Mouse (Mus musculus) telencephalon, adult 2 months (tissue): ENCODE measurements at regions not wholly inside any gene's neighbourhood (a gene's known extent, or its start where the extent isn't known, plus 50 kb on each side); places are given as distances from the start of the nearest gene placed in this dataset.

ENCODE experiments used
- DNase-seq: peaks from one replicate; pipeline ENCODE4 v3.0.0-alpha.2; 2011; ENCODE audit warnings: low read depth, low spot score

GRCm38 (mm10) chr3:149227556-149227955 lies 237.2 kb upstream of the Adgrl2 start:
- DNase-seq, result no peak

DNA sequence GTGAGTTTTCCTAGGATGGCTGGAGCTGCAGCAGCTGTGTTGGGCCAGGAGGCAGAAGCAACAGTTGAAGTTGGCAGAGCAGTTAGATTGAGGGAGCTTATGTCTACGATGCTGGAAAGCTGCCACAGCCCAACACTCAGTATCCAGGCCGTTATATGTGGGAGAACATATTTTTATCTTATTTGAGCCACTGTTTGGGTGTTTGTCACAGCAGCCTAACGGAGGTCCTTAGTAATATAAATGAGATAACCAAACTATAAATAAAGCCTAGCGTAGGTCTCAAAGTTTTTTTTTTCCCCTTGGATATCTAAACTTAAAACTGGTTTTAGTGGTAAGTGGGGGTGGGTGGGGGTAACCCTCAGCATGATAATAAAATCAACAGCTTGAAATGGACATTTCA lies 236.4 kb upstream of the Adgrl2 start:
- DNase-seq, result no peak

- DNase-seq, result no peak
Measured at GRCm38 (mm10) chr3:149225684-149226083, 235.3 kb upstream of the Adgrl2 start.

GRCm38 (mm10) chr3:149224271-149224670 lies 233.9 kb upstream of the Adgrl2 start:
- no peak for DNase-seq

DNA sequence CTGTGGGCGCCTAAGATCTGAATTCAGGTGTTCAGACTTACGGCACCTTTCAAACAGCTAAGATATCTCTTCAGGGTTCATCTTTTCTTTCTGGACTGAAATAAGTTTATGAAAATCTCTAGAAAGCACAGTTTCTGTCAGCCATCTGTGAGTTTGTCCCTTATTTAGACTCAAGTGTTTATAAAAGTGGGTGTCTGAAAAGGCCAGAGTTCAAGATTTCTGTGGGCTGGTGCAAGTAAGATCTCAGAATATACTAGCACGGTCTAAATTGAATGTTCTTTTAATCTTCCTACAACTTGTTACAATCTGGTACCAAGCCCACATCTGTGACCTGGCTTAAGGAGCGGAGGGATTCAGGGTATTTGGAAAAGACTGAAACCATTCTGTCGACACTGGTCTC lies 233.4 kb upstream of the Adgrl2 start:
- DNase-seq, result no peak

DNA sequence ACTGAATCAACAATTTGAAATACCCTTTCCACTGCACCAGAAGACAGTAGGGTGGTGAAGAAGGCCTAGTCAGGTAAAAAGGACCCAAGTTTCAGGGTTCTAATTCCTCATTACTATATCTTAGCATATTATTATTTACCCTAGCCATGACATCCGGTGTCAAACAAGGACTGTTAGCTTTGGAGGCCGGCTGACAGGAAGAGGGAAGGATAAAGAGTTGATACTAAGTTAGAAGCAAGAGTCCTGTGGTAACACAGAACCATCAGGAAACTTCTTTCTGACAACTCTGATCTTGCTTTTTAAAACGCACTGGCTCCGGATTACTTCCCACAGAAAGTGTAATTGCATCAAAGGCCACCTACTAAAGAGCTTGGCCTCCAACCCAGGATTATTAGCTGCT lies 230.6 kb upstream of the Adgrl2 start:
- DNase-seq, result no peak

- DNase-seq, result no peak
Measured at GRCm38 (mm10) chr3:149220304-149220951, 230.1 kb upstream of the Adgrl2 start.

DNA sequence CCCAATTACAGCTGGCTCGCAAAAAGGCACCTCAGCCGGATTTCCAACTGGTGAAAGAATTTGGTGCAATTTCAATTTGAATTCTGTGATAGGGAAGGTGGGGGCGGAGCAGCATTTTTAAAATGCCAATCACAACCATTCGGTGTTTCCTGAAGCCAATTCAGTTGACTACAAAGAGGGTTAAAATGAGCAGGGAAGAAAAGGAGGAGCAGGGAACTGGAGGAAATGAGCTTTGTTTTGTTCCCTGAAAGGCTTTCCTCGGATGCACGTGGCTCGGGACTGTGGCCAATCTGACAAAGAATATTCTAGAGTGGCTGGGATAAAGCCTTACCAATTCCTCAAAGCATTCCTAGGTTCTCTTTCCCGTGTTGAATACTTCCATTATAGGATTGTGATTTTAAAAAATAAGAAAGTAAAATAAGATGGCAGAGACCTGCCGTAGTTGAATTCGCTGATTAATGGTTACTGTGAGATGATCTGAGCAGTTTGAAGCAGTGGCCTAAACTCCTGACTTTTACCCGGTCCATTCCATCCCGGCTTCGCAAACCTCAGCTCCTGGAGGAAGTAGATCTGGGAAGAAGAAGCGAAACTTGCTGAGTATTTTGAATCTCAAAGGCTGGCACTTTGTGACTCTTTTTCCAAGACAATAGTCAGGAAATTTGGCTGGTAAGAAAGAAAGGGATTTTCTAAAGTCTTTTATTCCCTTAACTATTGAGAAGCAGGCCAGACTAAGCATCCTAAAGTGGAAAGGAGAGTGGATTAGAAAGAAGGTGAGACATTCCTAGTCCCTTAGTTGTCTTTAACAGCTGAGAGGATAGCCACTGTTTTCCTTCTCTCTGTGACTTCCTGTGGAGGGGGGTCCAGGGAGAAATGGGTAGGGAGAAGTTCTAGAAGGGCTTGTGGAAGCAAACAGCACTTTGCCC lies 229.3 kb upstream of the Adgrl2 start:
- no peak for DNase-seq

DNA sequence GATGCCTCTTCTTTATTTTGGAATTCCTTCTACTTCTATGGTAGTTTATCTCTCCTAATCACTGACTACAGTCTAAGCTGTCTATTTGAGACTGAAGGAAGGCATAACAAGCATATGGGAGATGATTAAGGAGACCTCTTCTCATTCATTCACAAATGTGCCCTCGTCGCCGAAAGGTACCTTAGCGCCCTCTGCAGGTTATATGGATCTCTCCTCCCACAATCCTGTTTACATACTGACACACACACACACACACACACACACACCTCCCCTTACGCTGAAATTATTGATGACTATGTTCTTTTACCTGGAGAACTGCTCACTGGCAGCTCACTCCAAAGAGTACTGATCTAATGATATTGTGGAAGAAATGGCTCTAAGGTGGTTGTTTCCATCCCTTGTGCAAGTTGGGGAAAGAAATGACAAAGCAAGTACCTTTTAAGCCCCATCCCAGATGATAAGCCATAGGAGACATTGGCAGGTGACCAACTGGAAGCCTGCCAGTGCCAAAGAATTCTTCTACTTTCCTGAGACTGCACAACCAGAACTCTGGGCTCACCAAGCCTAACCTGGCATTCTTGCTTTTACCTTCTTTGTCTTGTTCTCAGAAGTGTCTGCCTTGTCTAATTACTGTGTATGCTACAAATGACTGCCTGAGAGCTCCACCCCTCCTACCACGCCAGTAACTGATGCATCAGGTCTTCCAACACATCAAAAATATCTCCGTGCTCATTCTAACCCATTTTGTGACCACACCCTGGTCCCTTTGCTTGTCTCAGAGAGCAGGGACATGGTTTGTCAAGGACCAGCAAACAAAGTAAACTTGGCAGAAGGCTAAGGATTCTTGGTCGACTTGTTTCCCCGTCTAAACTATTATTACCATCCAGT lies 227.8 kb upstream of the Adgrl2 start:
- no peak for DNase-seq

- DNase-seq, result no peak
Measured at GRCm38 (mm10) chr3:149216759-149217400, 226.5 kb upstream of the Adgrl2 start.

- DNase-seq, result no peak
Measured at GRCm38 (mm10) chr3:149215691-149216090, 225.3 kb upstream of the Adgrl2 start.

DNA sequence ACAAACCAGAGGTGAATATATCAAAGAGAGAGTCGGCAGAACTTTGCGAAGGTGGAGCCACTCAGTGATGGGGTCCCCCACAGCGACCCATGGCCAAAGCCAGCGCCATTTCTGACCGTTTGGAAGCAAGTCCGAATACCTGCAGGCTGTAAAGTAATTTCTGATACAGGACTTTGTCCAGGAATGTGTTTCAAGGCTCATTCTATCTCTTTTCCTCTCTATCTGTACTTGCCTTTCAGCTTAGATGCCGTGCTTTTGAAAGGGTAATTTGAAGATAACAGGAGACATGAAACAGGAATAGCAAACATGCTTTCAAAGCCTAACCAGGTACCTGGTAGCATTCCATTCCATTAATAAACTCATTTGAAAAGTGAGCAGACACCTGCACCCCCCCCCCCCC lies 221.6 kb upstream of the Adgrl2 start:
- DNase-seq, result no peak

GRCm38 (mm10) chr3:149209260-149209659 lies 218.9 kb upstream of the Adgrl2 start:
- DNase-seq, result no peak

GRCm38 (mm10) chr3:149203451-149203850 lies 213.1 kb upstream of the Adgrl2 start:
- DNase-seq, result no peak

DNA sequence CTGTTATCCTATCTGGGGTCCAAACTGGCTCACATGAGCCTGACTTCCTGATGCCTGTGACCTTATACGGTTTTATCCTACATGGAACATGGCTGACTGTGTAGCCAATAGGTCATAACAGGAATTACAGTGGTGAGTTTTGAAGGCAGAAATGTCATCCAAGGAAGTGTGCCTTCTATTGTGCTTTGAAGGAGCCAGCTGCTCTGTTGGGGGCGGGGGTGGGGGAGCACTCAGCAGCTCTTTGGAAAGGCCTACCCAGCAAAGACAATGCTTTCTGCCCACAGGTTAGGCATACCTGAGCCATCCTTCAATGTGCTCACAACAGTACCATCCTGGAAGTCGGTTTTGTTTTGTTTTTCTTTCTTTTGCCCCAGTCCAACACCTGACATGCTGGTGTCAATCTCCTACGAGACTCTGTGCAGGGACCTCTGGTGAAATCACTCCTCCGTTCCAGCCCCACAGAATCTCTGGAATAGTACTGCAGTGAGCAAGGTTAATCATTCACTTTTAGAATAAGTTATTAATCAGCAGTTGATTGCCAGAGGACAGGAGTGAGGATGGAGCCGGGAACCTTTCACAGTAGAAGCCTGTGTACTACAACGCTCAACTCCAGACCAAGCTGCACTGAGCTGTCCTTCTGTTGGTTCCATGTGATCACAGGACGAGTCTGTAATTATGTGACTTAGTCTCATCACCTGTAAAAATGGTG lies 206.3 kb upstream of the Adgrl2 start:
- no peak for DNase-seq

GRCm38 (mm10) chr3:149190856-149191576 lies 200.7 kb upstream of the Adgrl2 start:
- DNase-seq, result no peak

- DNase-seq, result no peak
Measured at GRCm38 (mm10) chr3:149184136-149184551, 193.8 kb upstream of the Adgrl2 start.

DNA sequence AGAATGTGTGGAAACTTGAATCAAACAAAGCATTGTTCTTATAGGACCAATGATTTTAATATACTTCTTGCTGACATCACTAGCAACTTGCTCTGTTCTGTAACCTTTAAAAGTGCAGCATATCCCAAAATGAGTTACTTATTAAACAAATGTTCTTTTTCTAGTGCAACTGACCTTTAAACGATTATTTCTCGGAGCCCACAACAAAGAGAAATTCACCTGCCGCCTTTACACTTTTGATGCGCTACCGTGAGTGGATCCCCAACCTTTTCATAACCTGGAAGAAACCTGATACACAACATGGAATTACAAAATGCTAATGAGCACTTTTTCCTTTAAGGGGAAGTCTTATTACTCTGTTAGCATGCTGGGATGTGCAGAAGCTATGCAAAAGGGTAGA lies 191.7 kb upstream of the Adgrl2 start:
- DNase-seq, result no peak

GRCm38 (mm10) chr3:149180129-149180528 lies 189.8 kb upstream of the Adgrl2 start:
- DNase-seq, result no peak

DNA sequence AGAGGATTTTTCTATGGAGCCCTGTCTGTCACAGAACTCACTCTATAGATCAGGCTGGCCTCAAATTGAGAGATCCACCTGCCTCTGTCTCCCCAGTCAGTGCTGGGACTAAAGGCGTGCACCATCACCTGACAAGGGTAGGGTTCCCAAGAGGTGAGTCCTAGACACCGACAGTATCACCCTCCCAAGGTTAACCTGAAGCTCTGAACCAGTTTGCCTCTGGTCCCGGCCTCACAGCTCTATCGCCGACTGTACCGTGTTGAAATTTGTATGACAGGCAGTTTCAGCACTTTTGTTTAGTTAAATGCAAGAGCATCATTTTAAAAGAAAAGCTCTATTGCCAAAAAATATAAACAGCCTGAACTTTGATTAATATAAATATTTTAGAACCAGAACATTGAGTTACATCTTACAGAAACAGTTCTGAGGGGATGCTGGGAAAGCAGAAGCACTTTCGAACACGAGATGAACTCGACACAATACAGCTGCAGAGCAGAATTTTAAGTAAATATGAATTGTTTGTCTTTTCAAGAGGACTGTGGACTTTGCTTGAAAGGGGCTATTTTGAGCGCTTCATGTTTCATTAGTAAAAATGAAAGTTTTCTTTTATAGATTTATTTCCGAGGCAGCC lies 189.2 kb upstream of the Adgrl2 start:
- no peak for DNase-seq
